ENCODE assay signal across 19 mouse cellular contexts in the genomic region with DNA sequence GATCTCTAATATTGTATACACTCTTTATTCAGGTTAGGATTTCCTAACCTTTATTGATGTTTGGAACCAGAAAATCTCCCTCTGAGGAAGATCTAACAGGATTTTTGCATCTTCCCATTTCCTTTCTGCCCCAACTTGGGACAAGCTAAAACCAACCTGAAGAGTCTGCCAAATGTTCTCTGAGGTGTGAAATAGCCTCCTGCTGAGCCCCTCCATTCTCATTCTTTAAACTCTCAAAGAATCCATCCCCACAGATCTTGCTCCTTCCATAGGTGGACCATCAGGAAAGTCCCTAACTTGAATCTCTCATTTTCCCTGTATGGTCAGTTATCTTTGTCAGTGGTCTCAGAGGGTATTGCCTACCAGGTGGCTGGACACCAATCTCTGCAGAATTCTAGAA. TPM values are rescaled to one million over a fixed set of nuclear protein-coding genes. Genes with fewer than 3 reads are reported as not detected.
DNase-seq lines count a peak whose midpoint lies in the region; ATAC-seq lines count a peak whose summit lies in the region.
"Had no signal": no experiment of that assay in that cellular context is flagged by ENCODE, and none has a peak within 500 bp of the region (broad histone marks: within the 10 kb centered on the region; RNA-seq: fewer than 3 reads in every experiment).

No protein-coding gene starts in this region.

- ATAC-seq in cerebellum, adult (ENCODE audit: insufficient number of reproducible peaks, low FRiP score, low TSS enrichment): peak; percentile 57; the same call in 1 of the 2 replicates
- no peak for ATAC-seq in granulocyte monocyte progenitor cell, adult 5-6 weeks (replicated peaks; ENCODE audit: poor library complexity, severe bottlenecking)
- ATAC-seq: activated CD4-positive, CD25-positive, alpha-beta regulatory T cell, adult 4 months; CD4-positive, CD25-positive, alpha-beta regulatory T cell, adult 4 months; forebrain, embryonic 15.5 days; intestine, embryonic 16.5 days had no signal

- no peak for DNase-seq in cerebellum, postnatal 4 days (ENCODE audit: low spot score in 2 of 2)
- DNase-seq in cerebellum, adult 18-20 months: peak; percentile 60
- peak; percentile 63 for DNase-seq in cerebellum, adult 9-11 months
- DNase-seq in cerebellum, postnatal 36 days: peak; percentile 40 to 62
- DNase-seq in ovary, adult 18-20 months (ENCODE audit: low spot score): no peak
- DNase-seq in heart, adult 8-10 months (ENCODE audit: low spot score): no peak
- DNase-seq: adrenal gland, postnatal 25 days; B cell, adult 2 months; embryo, embryonic 11 days; gastrocnemius, postnatal 10 days; heart, postnatal 36 days; kidney, adult 2 months had no signal

RNA-seq across cellular contexts. Expression of a gene that starts 20.0 kb away (rescaled TPM):
- not detected for total RNA-seq in heart, adult 8-10 months (2022)
- not detected in 2 replicates for total RNA-seq in granulocyte monocyte progenitor cell, adult 5-6 weeks (2014; fragmentation: Nextera tagmentation)
- total RNA-seq in granulocyte monocyte progenitor cell, adult 5-6 weeks (2017): not detected in 2 replicates
- total RNA-seq: adrenal gland, postnatal 25 days; common myeloid progenitor, adult 5-6 weeks; heart, postnatal 36 days had no signal

Comparison
In these comparisons a context has a peak if more than half of its experiments do, and no peak if none do; other contexts are left out.
1. DNase-seq: peak in cerebellum, adult 18-20 months (2 of 2), cerebellum, adult 9-11 months (single experiment) and cerebellum, postnatal 36 days (2 of 2); none in cerebellum, postnatal 4 days (0 of 2), ovary, adult 18-20 months (single experiment) and heart, adult 8-10 months (single experiment).